7 mouse cellular contexts compared by ENCODE assay signal in genomic region chr5:146384935-146385591, GRCm38 (mm10). TPM values are rescaled to one million over a fixed set of nuclear protein-coding genes. Genes with fewer than 3 reads are reported as not detected.
A peak's percentile ranks its signal among the peaks of the same experiment; 100 is the strongest.
DNase-seq lines count a peak whose midpoint lies in the region; ATAC-seq and TF ChIP-seq lines count a peak whose summit lies in the region.

TSS of gene Wasf3 (plus strand) at chr5:146384985.

- peaks cover 7% of the 10 kb centered on the region for H3K4me1 ChIP-seq in embryonic facial prominence, embryonic 13.5 days
- H3K4me1 ChIP-seq in heart, embryonic 11.5 days (ENCODE audit: control insufficient read depth, insufficient read depth, low read length) = no peaks in the 10 kb centered on the region
- H3K4me1 ChIP-seq in kidney, embryonic 16.5 days (ENCODE audit: insufficient read depth, low read length) = 0 out of 2 replicates have a peak, but pooled peaks cover 6% of the 10 kb centered on the region
- H3K4me1 ChIP-seq in limb, embryonic 14.5 days (ENCODE audit: control insufficient read depth, insufficient read depth, low read length) = peaks cover 5% of the 10 kb centered on the region; the same call in 1 of the 2 replicates
- no peaks in the 10 kb centered on the region; the same call in 1 of the 2 replicates for H3K4me1 ChIP-seq in midbrain, postnatal 0 days (ENCODE audit: insufficient read depth, low read length)

- no peaks in the 10 kb centered on the region for H3K9me3 ChIP-seq in embryonic facial prominence, embryonic 13.5 days
- H3K9me3 ChIP-seq in heart, embryonic 11.5 days (replicated peaks; ENCODE audit: control insufficient read depth, low read length) = peaks cover 5% of the 10 kb centered on the region
- H3K9me3 ChIP-seq in kidney, embryonic 16.5 days (ENCODE audit: low read length) = 0 out of 2 replicates have a peak, but pooled peaks cover 3% of the 10 kb centered on the region
- H3K9me3 ChIP-seq in limb, embryonic 14.5 days (ENCODE audit: control insufficient read depth, low read length) = peaks cover 3% of the 10 kb centered on the region; the same call in 1 of the 2 replicates
- 0 out of 2 replicates have a peak, but pooled peaks cover 3% of the 10 kb centered on the region for H3K9me3 ChIP-seq in midbrain, postnatal 0 days (ENCODE audit: low read length)

- no peaks in the 10 kb centered on the region; the same call in 1 of the 2 replicates for H3K27me3 ChIP-seq in embryonic facial prominence, embryonic 13.5 days
- peaks cover 8% of the 10 kb centered on the region; the same call in 1 of the 2 replicates for H3K27me3 ChIP-seq in heart, embryonic 11.5 days (ENCODE audit: control insufficient read depth, insufficient read depth, low read length)
- H3K27me3 ChIP-seq in kidney, embryonic 16.5 days (ENCODE audit: insufficient read depth, low read length) = no peaks in the 10 kb centered on the region; the same call in 1 of the 2 replicates
- no peaks in the 10 kb centered on the region for H3K27me3 ChIP-seq in limb, embryonic 14.5 days (ENCODE audit: control insufficient read depth, insufficient read depth, low read length)
- no peaks in the 10 kb centered on the region for H3K27me3 ChIP-seq in midbrain, postnatal 0 days (ENCODE audit: insufficient read depth, low read length)

- 0 out of 2 replicates have a peak, but pooled peaks cover 4% of the 10 kb centered on the region for H3K36me3 ChIP-seq in embryonic facial prominence, embryonic 13.5 days
- no peaks in the 10 kb centered on the region for H3K36me3 ChIP-seq in heart, embryonic 11.5 days (ENCODE audit: control insufficient read depth, insufficient read depth, low read length)
- H3K36me3 ChIP-seq in kidney, embryonic 16.5 days (ENCODE audit: insufficient read depth, low read length) = no peaks in the 10 kb centered on the region
- no peaks in the 10 kb centered on the region for H3K36me3 ChIP-seq in limb, embryonic 14.5 days (ENCODE audit: control insufficient read depth, insufficient read depth, low read length)
- H3K36me3 ChIP-seq in midbrain, postnatal 0 days (ENCODE audit: insufficient read depth, low read length) = no peaks in the 10 kb centered on the region

- H3K4me2 ChIP-seq in embryonic facial prominence, embryonic 13.5 days = peak within 1 kb of the TSS; percentile 84
- peak within 1 kb of the TSS; percentile 75 for H3K4me2 ChIP-seq in heart, embryonic 11.5 days
- peak within 1 kb of the TSS; percentile 89 for H3K4me2 ChIP-seq in kidney, embryonic 16.5 days (replicated peaks; ENCODE audit: low read depth, low read length)
- peak within 1 kb of the TSS; percentile 85 for H3K4me2 ChIP-seq in limb, embryonic 14.5 days (replicated peaks; ENCODE audit: low read depth, low read length, severe bottlenecking)
- H3K4me2 ChIP-seq in midbrain, postnatal 0 days (ENCODE audit: low read depth, low read length, poor library complexity, severe bottlenecking) = peak within 1 kb of the TSS; percentile 68

- WGBS in embryonic facial prominence, embryonic 13.5 days = under 1% methylated on average over 65 of the region's 66 CpGs
- under 1% methylated on average over 44 of the region's 66 CpGs for WGBS in heart, embryonic 11.5 days (ENCODE audit: insufficient replicate concordance)
- WGBS in kidney, embryonic 16.5 days = under 1% methylated on average over 58 of the region's 66 CpGs
- under 1% methylated on average over 26 of the region's 66 CpGs for WGBS in limb, embryonic 14.5 days
- WGBS in midbrain, postnatal 0 days = under 1% methylated on average over 44 of the region's 66 CpGs

- peak within 1 kb of the TSS; percentile 82 for H3K9ac ChIP-seq in embryonic facial prominence, embryonic 13.5 days
- peak within 1 kb of the TSS; percentile 48; the same call in 1 of the 2 replicates for H3K9ac ChIP-seq in heart, embryonic 11.5 days (ENCODE audit: low read depth, low read length)
- peak within 1 kb of the TSS; percentile 73 for H3K9ac ChIP-seq in kidney, embryonic 16.5 days (replicated peaks; ENCODE audit: low read length)
- H3K9ac ChIP-seq in limb, embryonic 14.5 days (ENCODE audit: low read depth, low read length, severe bottlenecking) = peak within 1 kb of the TSS; percentile 65
- peak within 1 kb of the TSS; percentile 74 for H3K9ac ChIP-seq in midbrain, postnatal 0 days (replicated peaks; ENCODE audit: low read length, poor library complexity, severe bottlenecking)

- peak; percentile 93 for TF ChIP-seq POLR2A in brain, embryonic 14.5 days (IDR thresholded peaks at IDR 0.05; ENCODE audit: borderline replicate concordance, extremely low read depth, insufficient read depth, insufficient read length, poor library complexity, severe bottlenecking)
- TF ChIP-seq POLR2A in limb, embryonic 14.5 days (IDR thresholded peaks at IDR 0.05; ENCODE audit: borderline replicate concordance, extremely low read depth, insufficient read depth, insufficient read length) = no peak

- peak within 1 kb of the TSS; percentile 77 for H3K4me3 ChIP-seq in embryonic facial prominence, embryonic 13.5 days
- H3K4me3 ChIP-seq in heart, embryonic 11.5 days (ENCODE audit: low read depth, low read length) = peak within 1 kb of the TSS; percentile 54
- peak within 1 kb of the TSS; percentile 68 for H3K4me3 ChIP-seq in kidney, embryonic 16.5 days (ENCODE audit: low read length)
- H3K4me3 ChIP-seq in limb, embryonic 14.5 days (replicated peaks; ENCODE audit: low read length) = peak within 1 kb of the TSS; percentile 63
- H3K4me3 ChIP-seq in midbrain, postnatal 0 days (ENCODE audit: low read depth, low read length) = peak within 1 kb of the TSS; percentile 76

- DNase-seq in brain, embryonic 14.5 days (ENCODE audit: low read depth) = peak; percentile 95
- peak; percentile 69 for DNase-seq in limb, embryonic 14.5 days (ENCODE audit: low spot score)
- peak; percentile 92 for DNase-seq in midbrain, postnatal 0 days (ENCODE audit: low spot score)
- peak; percentile 91 for DNase-seq in testis, postnatal 10 days (ENCODE audit: low spot score)

- peak; percentile 93 for ATAC-seq in embryonic facial prominence, embryonic 13.5 days (ENCODE audit: insufficient number of reproducible peaks, insufficient read depth, low FRiP score, low TSS enrichment, low read depth)
- ATAC-seq in heart, embryonic 11.5 days (replicated peaks; ENCODE audit: insufficient number of reproducible peaks, low FRiP score, low TSS enrichment) = peak; percentile 86
- peak; percentile 97 for ATAC-seq in kidney, embryonic 16.5 days (ENCODE audit: low FRiP score, low TSS enrichment)
- ATAC-seq in limb, embryonic 14.5 days (ENCODE audit: low FRiP score, low read depth) = peak; percentile 94
- ATAC-seq in midbrain, postnatal 0 days (ENCODE audit: low FRiP score) = peak; percentile 98

- no peak for TF ChIP-seq CTCF in brain, embryonic 14.5 days (IDR thresholded peaks at IDR 0.05; ENCODE audit: borderline replicate concordance, extremely low read depth, insufficient read depth, insufficient read length)
- TF ChIP-seq CTCF in midbrain, postnatal 0 days (IDR thresholded peaks at IDR 0.05) = peak; percentile 51

- no peak within 1 kb of the TSS for H3K27ac ChIP-seq in embryonic facial prominence, embryonic 13.5 days
- no peak within 1 kb of the TSS for H3K27ac ChIP-seq in heart, embryonic 11.5 days (ENCODE audit: low read depth, low read length)
- no peak within 1 kb of the TSS for H3K27ac ChIP-seq in kidney, embryonic 16.5 days (ENCODE audit: low read length)
- no peak within 1 kb of the TSS for H3K27ac ChIP-seq in limb, embryonic 14.5 days (replicated peaks; ENCODE audit: low read depth, low read length)
- peak within 1 kb of the TSS; percentile 72 for H3K27ac ChIP-seq in midbrain, postnatal 0 days (ENCODE audit: low read depth, low read length)

RNA-seq across cellular contexts. Expression of gene Wasf3, which starts in this region (rescaled TPM):
- 19.8 and 35.7 TPM in 2 replicates for polyA plus RNA-seq in brain, embryonic 14.5 days (2012; rRNA removed)
- 4.8 and 4.9 TPM in 2 replicates for polyA plus RNA-seq in embryonic facial prominence, embryonic 13.5 days (2015; fragmentation: Nextera tagmentation; extraction: Ambion mirVana)
- polyA plus RNA-seq in heart, embryonic 11.5 days (2014; fragmentation: Nextera tagmentation; extraction: Ambion mirVana) = 0.42 and 0.52 TPM in 2 replicates
- 3.0 and 3.5 TPM in 2 replicates for polyA plus RNA-seq in kidney, embryonic 16.5 days (2015; fragmentation: Nextera tagmentation; extraction: Ambion mirVana)
- 10.8 and 12.4 TPM in 2 replicates for polyA plus RNA-seq in limb, embryonic 14.5 days (2012; rRNA removed)
- polyA plus RNA-seq in limb, embryonic 14.5 days (2014; fragmentation: Nextera tagmentation; extraction: Ambion mirVana) = 1.4 and 2.2 TPM in 2 replicates
- total RNA-seq in midbrain, postnatal 0 days (2014; rRNA removed) = 40.4 and 40.7 TPM in 2 replicates
- polyA plus RNA-seq in midbrain, postnatal 0 days (2015; fragmentation: Nextera tagmentation; extraction: Ambion mirVana) = 18.3 and 19.1 TPM in 2 replicates

Comparison
In these comparisons a context has a peak if more than half of its experiments do, and no peak if none do; other contexts are left out.
1. Peak in ATAC-seq, H3K4me3 ChIP-seq, H3K9ac ChIP-seq and H3K4me2 ChIP-seq in heart, embryonic 11.5 days; RNA of the gene not detected or under 1 TPM.